Mouse (Mus musculus): Measurements from ENCODE around the gene Pid1. TPM values are rescaled to one million over a fixed set of nuclear protein-coding genes. Genes with fewer than 3 reads are reported as not detected.

Gene Pid1
- polyA plus RNA-seq, 2 experiments: 21.1 to 42.9 TPM

- no peaks in the 10 kb centered on the region for H3K27me3 ChIP-seq (ENCODE audit: control insufficient read depth, insufficient read depth, low read length)
- DNase-seq (ENCODE audit: low spot score) (no peak), ATAC-seq (ENCODE audit: low FRiP score, low read depth) (no peak)
- H3K4me1 ChIP-seq (ENCODE audit: control insufficient read depth, insufficient read depth, low read length): no peaks in the 10 kb centered on the region
- H3K9me3 ChIP-seq (ENCODE audit: control insufficient read depth, low read length): no peaks in the 10 kb centered on the region
- no peak for TF ChIP-seq POLR2A (IDR thresholded peaks at IDR 0.05; ENCODE audit: borderline replicate concordance, extremely low read depth, insufficient read depth, insufficient read length)
- H3K9ac ChIP-seq (ENCODE audit: low read depth, low read length, severe bottlenecking): no peak overlapping the region
- H3K4me2 ChIP-seq (replicated peaks; ENCODE audit: low read depth, low read length, severe bottlenecking): no peak overlapping the region
- H3K4me3 ChIP-seq (replicated peaks; ENCODE audit: low read length): no peak overlapping the region
- no peak overlapping the region for H3K27ac ChIP-seq (replicated peaks; ENCODE audit: low read depth, low read length)
- WGBS: 79% methylated on average over 1 of the region's 1 CpGs
- H3K36me3 ChIP-seq (ENCODE audit: control insufficient read depth, insufficient read depth, low read length): no peaks in the 10 kb centered on the region
These were observed 232.2 kb downstream of the Pid1 start for GRCm38 (mm10) chr1:84131799-84132198.

GRCm38 (mm10) chr1:84128510-84128909, 235.5 kb downstream of the Pid1 start:
- TF ChIP-seq POLR2A (IDR thresholded peaks at IDR 0.05; ENCODE audit: borderline replicate concordance, extremely low read depth, insufficient read depth, insufficient read length): no peak
- no peaks in the 10 kb centered on the region for H3K4me1 ChIP-seq (ENCODE audit: control insufficient read depth, insufficient read depth, low read length)
- peak; percentile 14 for DNase-seq (ENCODE audit: low spot score)
- no peak for ATAC-seq (ENCODE audit: low FRiP score, low read depth)
- no peaks in the 10 kb centered on the region for H3K27me3 ChIP-seq (ENCODE audit: control insufficient read depth, insufficient read depth, low read length)
- no peak overlapping the region for H3K4me2 ChIP-seq (replicated peaks; ENCODE audit: low read depth, low read length, severe bottlenecking)
- H3K9me3 ChIP-seq (ENCODE audit: control insufficient read depth, low read length): no peaks in the 10 kb centered on the region
- H3K36me3 ChIP-seq (ENCODE audit: control insufficient read depth, insufficient read depth, low read length): no peaks in the 10 kb centered on the region
- 71% methylated on average over 4 of the region's 4 CpGs for WGBS
- H3K27ac ChIP-seq (replicated peaks; ENCODE audit: low read depth, low read length): no peak overlapping the region
- H3K9ac ChIP-seq (ENCODE audit: low read depth, low read length, severe bottlenecking): no peak overlapping the region
- H3K4me3 ChIP-seq (replicated peaks; ENCODE audit: low read length): no peak overlapping the region

- Histone ChIP-seq H3K4me3 (replicated peaks; ENCODE audit: low read length) (no peak overlapping the region), H3K9me3 (ENCODE audit: control insufficient read depth, low read length) (no peaks in the 10 kb centered on the region), H3K27ac (replicated peaks; ENCODE audit: low read depth, low read length) (no peak overlapping the region), H3K4me2 (replicated peaks; ENCODE audit: low read depth, low read length, severe bottlenecking) (no peak overlapping the region), H3K9ac (ENCODE audit: low read depth, low read length, severe bottlenecking) (no peak overlapping the region), H3K27me3 (ENCODE audit: control insufficient read depth, insufficient read depth, low read length) (no peaks in the 10 kb centered on the region), H3K4me1 (ENCODE audit: control insufficient read depth, insufficient read depth, low read length) (no peaks in the 10 kb centered on the region), H3K36me3 (ENCODE audit: control insufficient read depth, insufficient read depth, low read length) (no peaks in the 10 kb centered on the region)
- DNase-seq (ENCODE audit: low spot score): no peak
- 76% methylated on average over 2 of the region's 2 CpGs for WGBS
- no peak for TF ChIP-seq POLR2A (IDR thresholded peaks at IDR 0.05; ENCODE audit: borderline replicate concordance, extremely low read depth, insufficient read depth, insufficient read length)
- no peak for ATAC-seq (ENCODE audit: low FRiP score, low read depth)
These were observed 244.7 kb downstream of the Pid1 start for GRCm38 (mm10) chr1:84119306-84119705.

- no peaks in the 10 kb centered on the region for H3K27me3 ChIP-seq (ENCODE audit: control insufficient read depth, insufficient read depth, low read length)
- no peak for TF ChIP-seq POLR2A (IDR thresholded peaks at IDR 0.05; ENCODE audit: borderline replicate concordance, extremely low read depth, insufficient read depth, insufficient read length)
- H3K36me3 ChIP-seq (ENCODE audit: control insufficient read depth, insufficient read depth, low read length): no peaks in the 10 kb centered on the region
- no peaks in the 10 kb centered on the region for H3K9me3 ChIP-seq (ENCODE audit: control insufficient read depth, low read length)
- H3K4me2 ChIP-seq (replicated peaks; ENCODE audit: low read depth, low read length, severe bottlenecking): no peak overlapping the region
- 83% methylated on average over 4 of the region's 4 CpGs for WGBS
- no peak for ATAC-seq (ENCODE audit: low FRiP score, low read depth)
- no peak overlapping the region for H3K4me3 ChIP-seq (replicated peaks; ENCODE audit: low read length)
- no peak overlapping the region for H3K27ac ChIP-seq (replicated peaks; ENCODE audit: low read depth, low read length)
- DNase-seq (ENCODE audit: low spot score): no peak
- H3K9ac ChIP-seq (ENCODE audit: low read depth, low read length, severe bottlenecking): no peak overlapping the region
- no peaks in the 10 kb centered on the region for H3K4me1 ChIP-seq (ENCODE audit: control insufficient read depth, insufficient read depth, low read length)
These were observed 257.2 kb downstream of the Pid1 start for GRCm38 (mm10) chr1:84106756-84107155.

GRCm38 (mm10) chr1:84102052-84102451, 261.9 kb downstream of the Pid1 start:
- Histone ChIP-seq H3K36me3 (ENCODE audit: control insufficient read depth, insufficient read depth, low read length) (no peaks in the 10 kb centered on the region), H3K9ac (ENCODE audit: low read depth, low read length, severe bottlenecking) (no peak overlapping the region), H3K9me3 (ENCODE audit: control insufficient read depth, low read length) (0 out of 2 replicates have a peak, but pooled peaks cover 6% of the 10 kb centered on the region), H3K27ac (replicated peaks; ENCODE audit: low read depth, low read length) (no peak overlapping the region), H3K4me3 (replicated peaks; ENCODE audit: low read length) (no peak overlapping the region), H3K4me2 (replicated peaks; ENCODE audit: low read depth, low read length, severe bottlenecking) (no peak overlapping the region), H3K4me1 (ENCODE audit: control insufficient read depth, insufficient read depth, low read length) (peaks cover 8% of the 10 kb centered on the region), H3K27me3 (ENCODE audit: control insufficient read depth, insufficient read depth, low read length) (no peaks in the 10 kb centered on the region)
- ATAC-seq (ENCODE audit: low FRiP score, low read depth): no peak
- no peak for TF ChIP-seq POLR2A (IDR thresholded peaks at IDR 0.05; ENCODE audit: borderline replicate concordance, extremely low read depth, insufficient read depth, insufficient read length)
- DNase-seq (ENCODE audit: low spot score): no peak
- 72% methylated on average over 2 of the region's 2 CpGs for WGBS

- peak; percentile 19 for DNase-seq (ENCODE audit: low spot score)
- ATAC-seq (ENCODE audit: low FRiP score, low read depth): peak; percentile 54; the same call in 1 of the 2 replicates
- no peak overlapping the region; the same call in 1 of the 2 replicates for H3K27ac ChIP-seq (replicated peaks; ENCODE audit: low read depth, low read length)
These were observed 266.6 kb downstream of the Pid1 start for GRCm38 (mm10) chr1:84097398-84097797.

More at GRCm38 (mm10) chr1:84097398-84097797, 266.6 kb downstream of the Pid1 start:
- Histone ChIP-seq H3K4me2 (replicated peaks; ENCODE audit: low read depth, low read length, severe bottlenecking) (no peak overlapping the region), H3K4me1 (ENCODE audit: control insufficient read depth, insufficient read depth, low read length) (peaks cover 8% of the 10 kb centered on the region), H3K9me3 (ENCODE audit: control insufficient read depth, low read length) (0 out of 2 replicates have a peak, but pooled peaks cover 6% of the 10 kb centered on the region), H3K27me3 (ENCODE audit: control insufficient read depth, insufficient read depth, low read length) (no peaks in the 10 kb centered on the region), H3K36me3 (ENCODE audit: control insufficient read depth, insufficient read depth, low read length) (no peaks in the 10 kb centered on the region), H3K9ac (ENCODE audit: low read depth, low read length, severe bottlenecking) (no peak overlapping the region), H3K4me3 (replicated peaks; ENCODE audit: low read length) (no peak overlapping the region)
- no peak for TF ChIP-seq POLR2A (IDR thresholded peaks at IDR 0.05; ENCODE audit: borderline replicate concordance, extremely low read depth, insufficient read depth, insufficient read length)

Data from limb, embryonic 14.5 days (tissue).